Mouse (Mus musculus) myocyte (in vitro differentiated cells): Measurements from ENCODE around the gene Olfr692. TPM values are rescaled to one million over a fixed set of nuclear protein-coding genes. Genes with fewer than 3 reads are reported as not detected.

Source experiments
- H3K27me3 ChIP-seq: one replicate; pipeline ENCODE4 v1.6.1; 2011; ENCODE audit not compliant: control insufficient read depth, insufficient read depth, insufficient read length
- H3K36me3 ChIP-seq: one replicate; pipeline ENCODE4 v1.6.1; 2011; ENCODE audit not compliant: control insufficient read depth, insufficient read depth
- H3K4me2 ChIP-seq: one replicate; pipeline ENCODE4 v1.6.1; 2011; ENCODE audit warnings: low read depth, control low read depth
- H3K4me3 ChIP-seq: one replicate; pipeline ENCODE4 v1.5.1; 2011; ENCODE audit warnings: mild to moderate bottlenecking, control low read depth, moderate library complexity
- H3K79me2 ChIP-seq: one replicate; pipeline ENCODE4 v1.6.1; 2011; ENCODE audit not compliant: control insufficient read depth, insufficient read depth
- H3ac ChIP-seq: one replicate; pipeline ENCODE4 v1.6.1; 2011; ENCODE audit not compliant: control insufficient read depth, insufficient read length
- CEBPB ChIP-seq: IDR thresholded peaks from 2 replicates; pipeline ENCODE4 v1.6.1; 2011; ENCODE audit warnings: mild to moderate bottlenecking, moderate library complexity; ENCODE audit not compliant: poor library complexity, insufficient read depth, severe bottlenecking
- E2F4 ChIP-seq: IDR thresholded peaks from one replicate; pipeline ENCODE4 v1.6.1; 2011; ENCODE audit warnings: mild to moderate bottlenecking, control low read depth, moderate library complexity; ENCODE audit not compliant: insufficient read depth
- MAX ChIP-seq: IDR thresholded peaks from one replicate; pipeline ENCODE4 v1.6.1; 2011; ENCODE audit warnings: low read depth, mild to moderate bottlenecking, control low read depth
- MYOD1 ChIP-seq, 3 experiments: IDR thresholded peaks; one replicate each; pipeline ENCODE4 v1.6.1; 2011; ENCODE audit warnings: control low read depth in 2 of 3, low read depth in 2 of 3, mild to moderate bottlenecking in 2 of 3, moderate library complexity in 1 of 3; ENCODE audit not compliant: insufficient read length in 2 of 3, control insufficient read depth in 1 of 3
- MYOG ChIP-seq, 3 experiments: IDR thresholded peaks; one replicate each; pipeline ENCODE4 v1.6.1; 2011; ENCODE audit warnings: control low read depth in 2 of 3, low read depth in 2 of 3, mild to moderate bottlenecking in 2 of 3; ENCODE audit not compliant: insufficient read length in 2 of 3, control insufficient read depth in 1 of 3, insufficient read depth in 1 of 3
- POLR2A ChIP-seq: IDR thresholded peaks from one replicate; pipeline ENCODE4 v1.6.1; 2011; ENCODE audit warnings: low read depth, mild to moderate bottlenecking, control low read depth, moderate library complexity; ENCODE audit not compliant: insufficient read length
- POLR2AphosphoS2 ChIP-seq: IDR thresholded peaks from one replicate; pipeline ENCODE4 v1.6.1; 2011; ENCODE audit warnings: low read depth, control low read depth; ENCODE audit not compliant: insufficient read length
- REST ChIP-seq: IDR thresholded peaks from one replicate; pipeline ENCODE4 v1.6.1; 2011; ENCODE audit warnings: mild to moderate bottlenecking, control low read depth, moderate library complexity; ENCODE audit not compliant: insufficient read depth, insufficient read length
- SRF ChIP-seq: IDR thresholded peaks from one replicate; pipeline ENCODE4 v1.6.1; 2011; ENCODE audit warnings: low read depth; ENCODE audit not compliant: control insufficient read depth, insufficient read length
- TCF12 ChIP-seq: IDR thresholded peaks from one replicate; pipeline ENCODE4 v1.6.1; 2011; ENCODE audit warnings: mild to moderate bottlenecking, control low read depth; ENCODE audit not compliant: poor library complexity, insufficient read depth, severe bottlenecking
- TCF3 ChIP-seq: IDR thresholded peaks from one replicate; pipeline ENCODE4 v1.6.1; 2011; ENCODE audit warnings: low read depth, control low read depth; ENCODE audit not compliant: insufficient read length
- USF1 ChIP-seq: IDR thresholded peaks from one replicate; pipeline ENCODE4 v1.6.1; 2011; ENCODE audit warnings: low read depth, mild to moderate bottlenecking, control low read depth, moderate library complexity
- polyA plus RNA-seq: library from polyadenylated mRNA; unstranded; fragments of >200 nt; fragmentation: generic; extraction: Trizol; gene quantifications from one replicate; pipeline ENCODE4 v1.2.1, GENCODE M21; 2012; ENCODE audit warnings: missing spikeins

Gene Olfr692
- polyA plus RNA-seq, 1 experiment = not detected

DNA sequence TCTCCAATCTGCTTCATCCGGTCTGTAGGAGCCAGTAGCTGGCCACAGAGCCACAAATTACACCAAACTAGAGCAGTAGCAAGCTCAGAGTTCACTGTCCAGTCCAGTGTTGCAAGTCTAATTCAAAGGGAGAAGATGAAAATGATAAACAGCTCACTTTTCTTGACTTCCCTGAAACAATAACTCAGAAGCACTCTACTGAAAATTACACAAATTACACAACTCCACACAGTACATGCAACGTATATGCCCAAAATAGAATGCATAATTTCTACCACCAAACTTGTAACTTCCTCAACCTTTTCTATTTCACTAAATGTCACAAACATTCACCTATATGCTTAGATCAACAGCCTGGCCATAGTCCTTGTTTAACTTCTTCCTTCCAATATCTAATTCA lies 22.2 kb downstream of the Olfr692 start:
- no peak overlapping the region for H3K4me3 ChIP-seq
- H3K79me2 ChIP-seq = no peaks in the 10 kb centered on the region
- H3K4me2 ChIP-seq = no peak overlapping the region
- no peak overlapping the region for H3ac ChIP-seq
- no peaks in the 10 kb centered on the region for H3K27me3 ChIP-seq
- TF ChIP-seq SRF (no peak), TCF3 (no peak), POLR2AphosphoS2 (no peak), E2F4 (no peak), MAX (no peak), POLR2A (no peak), REST (no peak), MYOD1 (IDR thresholded peaks at IDR 0.05; ENCODE audit: control insufficient read depth in 1 of 3, insufficient read length in 2 of 3, low read depth in 2 of 3) (no peak), MYOG (IDR thresholded peaks at IDR 0.05; ENCODE audit: control insufficient read depth in 1 of 3, insufficient read depth in 1 of 3, insufficient read length in 2 of 3, low read depth in 2 of 3) (no peak)
- peaks cover 28% of the 10 kb centered on the region for H3K36me3 ChIP-seq

DNA sequence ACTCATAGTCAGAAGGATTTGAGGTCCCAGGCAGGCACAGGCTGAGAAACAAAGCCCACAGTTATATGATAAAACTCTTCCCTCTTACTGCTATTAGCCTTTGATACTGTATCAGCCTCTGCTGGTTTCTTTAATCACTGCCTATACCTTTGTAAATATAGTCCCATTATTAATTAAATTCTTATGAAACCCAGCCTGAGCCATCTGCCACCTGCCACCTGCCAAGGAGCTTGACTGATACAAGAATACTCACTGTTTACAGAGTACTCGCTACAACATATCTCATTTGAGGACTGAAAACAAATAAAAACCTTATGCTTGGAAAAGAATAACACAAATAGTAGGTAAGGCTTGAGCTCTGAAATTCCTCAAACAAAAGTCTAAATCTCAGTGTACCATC lies 26.6 kb downstream of the Olfr692 start:
- Histone ChIP-seq H3ac (no peak overlapping the region), H3K27me3 (no peaks in the 10 kb centered on the region), H3K4me2 (no peak overlapping the region), H3K79me2 (peaks cover 35% of the 10 kb centered on the region), H3K36me3 (peaks cover 9% of the 10 kb centered on the region), H3K4me3 (no peak overlapping the region)
- TF ChIP-seq POLR2A (no peak), SRF (no peak), TCF12 (no peak), TCF3 (no peak), REST (no peak), MYOG (IDR thresholded peaks at IDR 0.05; ENCODE audit: control insufficient read depth in 1 of 3, insufficient read depth in 1 of 3, insufficient read length in 2 of 3, low read depth in 2 of 3) (no peak), MAX (no peak), MYOD1 (IDR thresholded peaks at IDR 0.05; ENCODE audit: control insufficient read depth in 1 of 3, insufficient read length in 2 of 3, low read depth in 2 of 3) (no peak), USF1 (no peak), POLR2AphosphoS2 (no peak), E2F4 (no peak), CEBPB (no peak)

DNA sequence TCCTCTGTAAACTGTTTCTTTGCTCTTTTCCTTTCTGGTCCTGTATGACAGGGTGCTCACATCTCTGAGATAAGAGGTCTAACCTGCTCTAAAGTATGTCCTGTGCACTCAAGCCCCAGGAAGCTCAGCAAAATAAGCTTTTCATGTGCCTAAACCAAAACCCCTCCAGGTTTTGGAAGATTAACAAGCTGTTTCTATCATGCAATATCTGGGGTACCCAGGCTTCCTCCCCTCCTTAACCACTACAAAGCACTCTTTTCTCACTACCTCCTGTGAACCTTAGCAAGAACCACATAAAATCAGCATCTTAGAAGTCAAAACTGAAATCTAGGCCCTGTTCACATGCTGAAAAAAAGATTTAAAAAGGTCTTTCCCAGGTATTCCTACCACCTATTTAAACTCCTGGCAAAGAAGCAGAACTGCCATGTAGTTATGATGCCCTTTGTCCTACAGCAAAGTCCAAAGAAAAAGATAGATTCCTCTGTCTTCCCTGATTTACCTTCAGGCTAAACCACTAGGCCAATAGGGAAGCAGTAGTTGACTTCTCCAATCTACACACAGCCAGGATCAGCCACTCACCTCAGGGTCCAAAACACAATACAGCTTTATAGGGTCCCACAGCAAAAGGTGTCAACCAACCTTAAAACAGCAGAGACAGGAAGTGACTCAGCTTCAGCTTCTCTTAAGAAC lies 27.2 kb downstream of the Olfr692 start:
- no peaks in the 10 kb centered on the region for H3K27me3 ChIP-seq
- H3K4me3 ChIP-seq = no peak overlapping the region
- H3K79me2 ChIP-seq = peaks cover 36% of the 10 kb centered on the region
- TF ChIP-seq CEBPB (no peak), USF1 (no peak), E2F4 (no peak), TCF12 (no peak), TCF3 (no peak)
- no peak overlapping the region for H3K4me2 ChIP-seq
- H3ac ChIP-seq = no peak overlapping the region
- peaks cover 9% of the 10 kb centered on the region for H3K36me3 ChIP-seq

DNA sequence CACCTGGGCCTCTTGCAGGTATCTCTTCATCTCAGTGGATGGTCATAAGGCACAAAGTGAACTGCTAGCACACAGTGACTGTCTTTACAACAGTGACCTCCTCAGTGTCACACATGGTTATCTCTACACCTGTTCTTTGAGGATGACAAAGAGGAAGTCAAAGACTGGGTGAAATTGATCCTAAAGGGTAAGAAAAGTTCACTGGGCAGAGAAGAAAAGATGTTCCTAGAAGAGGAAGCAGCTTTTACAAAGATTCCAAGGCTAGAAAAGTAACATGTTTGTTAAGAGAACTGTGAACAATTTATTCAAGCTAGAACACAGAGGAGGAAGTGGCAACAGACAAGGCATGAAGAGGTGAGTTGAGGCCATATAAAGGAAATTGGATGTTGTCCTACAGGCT lies 28.1 kb downstream of the Olfr692 start:
- peaks cover 9% of the 10 kb centered on the region for H3K36me3 ChIP-seq
- peaks cover 36% of the 10 kb centered on the region for H3K79me2 ChIP-seq
- TF ChIP-seq POLR2A = no peak
- no peak for TF ChIP-seq POLR2AphosphoS2
- TF ChIP-seq MAX = no peak
- no peak for TF ChIP-seq E2F4
- no peak overlapping the region for H3ac ChIP-seq
- H3K4me2 ChIP-seq = no peak overlapping the region
- no peak overlapping the region for H3K4me3 ChIP-seq
- no peaks in the 10 kb centered on the region for H3K27me3 ChIP-seq

DNA sequence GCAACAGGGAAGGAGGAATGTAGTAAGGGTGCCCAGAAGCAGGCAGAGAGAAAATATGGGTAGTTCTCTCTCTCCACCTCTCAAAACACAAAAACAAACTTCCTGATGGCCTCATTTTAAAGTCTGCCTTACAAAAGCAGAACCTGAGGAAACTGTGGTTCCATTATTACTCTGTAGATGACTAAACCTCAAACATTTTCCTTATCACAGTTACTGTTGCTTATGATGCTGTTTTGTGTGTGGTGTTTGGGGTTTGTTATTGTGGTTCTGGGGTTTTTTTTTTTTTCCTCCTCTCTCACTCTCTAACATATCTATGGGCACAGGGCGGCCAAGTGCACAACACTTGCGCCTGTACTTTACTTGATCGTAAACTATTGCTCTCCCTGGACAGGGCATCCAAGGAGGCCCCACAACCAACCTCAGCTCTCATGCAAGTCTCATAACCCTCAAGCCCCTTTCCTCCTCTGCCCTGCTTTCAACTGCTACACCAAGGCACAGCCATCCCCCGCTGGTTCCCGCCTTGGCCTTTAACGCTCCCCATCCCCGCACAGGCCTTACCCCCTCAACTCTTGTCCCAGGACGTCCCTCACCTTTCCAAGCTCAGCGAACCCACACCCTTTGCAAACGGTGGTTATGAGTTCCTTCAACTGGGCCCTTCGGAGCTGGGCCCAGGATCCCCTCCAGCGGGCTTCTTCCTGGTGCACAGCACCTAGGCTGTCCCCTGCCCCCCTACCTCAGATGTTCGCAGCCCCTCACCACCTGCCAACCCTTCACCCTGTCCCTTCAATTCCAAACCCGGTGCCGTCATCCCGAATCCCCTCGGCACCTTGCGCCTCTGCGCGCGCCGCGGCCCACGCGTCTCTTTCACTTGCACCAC lies 31.3 kb downstream of the Olfr692 start:
- Histone ChIP-seq H3K36me3 (peaks cover 5% of the 10 kb centered on the region), H3K4me2 (peak overlapping the region; percentile 72), H3K79me2 (peaks cover 36% of the 10 kb centered on the region), H3K4me3 (peak overlapping the region; percentile 40), H3K27me3 (no peaks in the 10 kb centered on the region), H3ac (peak overlapping the region; percentile 80)
- TF ChIP-seq MYOD1 (IDR thresholded peaks at IDR 0.05; ENCODE audit: control insufficient read depth in 1 of 3, insufficient read length in 2 of 3, low read depth in 2 of 3) (no peak), SRF (no peak), REST (no peak), POLR2A (no peak), MAX (no peak), TCF3 (no peak), USF1 (no peak), POLR2AphosphoS2 (no peak), CEBPB (no peak), MYOG (IDR thresholded peaks at IDR 0.05; ENCODE audit: control insufficient read depth in 1 of 3, insufficient read depth in 1 of 3, insufficient read length in 2 of 3, low read depth in 2 of 3) (no peak), E2F4 (no peak), TCF12 (no peak)
